Mouse (Mus musculus): Measurements from ENCODE around the gene Cdip1. TPM values are rescaled to one million over a fixed set of nuclear protein-coding genes. Genes with fewer than 3 reads are reported as not detected.
A peak's percentile ranks its signal among the peaks of the same experiment; 100 is the strongest.
"Not testable (repeated sequence)": the region's sequence is repeated elsewhere in the genome, so short reads cannot be mapped to it uniquely, and the experiment has no call there.

Gene Cdip1
- polyA plus RNA-seq, 1 experiment = 263 TPM

- Histone ChIP-seq H3K27me3 (ENCODE audit: control insufficient read depth, insufficient read depth, low read length) (no peaks in the 10 kb centered on the region), H3K27ac (ENCODE audit: insufficient read depth, low read length) (no peak overlapping the region), H3K4me3 (replicated peaks; ENCODE audit: insufficient read depth, low read depth, low read length) (no peak overlapping the region), H3K4me1 (ENCODE audit: control insufficient read depth, insufficient read depth, low read length) (peaks cover 6% of the 10 kb centered on the region; the same call in 1 of the 2 replicates)
- TF ChIP-seq POLR2A (IDR thresholded peaks at IDR 0.05; ENCODE audit: borderline replicate concordance, insufficient read depth, low read length) (no peak), CTCF (IDR thresholded peaks at IDR 0.05; ENCODE audit: borderline replicate concordance, insufficient read depth, low read depth, low read length) (no peak)
- no peak for DNase-seq
- WGBS = 49% methylated on average over 6 of the region's 6 CpGs
Observed at GRCm38 (mm10) chr16:4767012-4767790, 22.9 kb downstream of the Cdip1 start.

GRCm38 (mm10) chr16:4765852-4766251 is 24.2 kb downstream of the Cdip1 start:
- no peak overlapping the region for H3K27ac ChIP-seq (ENCODE audit: insufficient read depth, low read length)
- DNase-seq = no peak
- TF ChIP-seq CTCF (IDR thresholded peaks at IDR 0.05; ENCODE audit: borderline replicate concordance, insufficient read depth, low read depth, low read length) (no peak), POLR2A (IDR thresholded peaks at IDR 0.05; ENCODE audit: borderline replicate concordance, insufficient read depth, low read length) (no peak)
- H3K4me3 ChIP-seq (replicated peaks; ENCODE audit: insufficient read depth, low read depth, low read length) = no peak overlapping the region
- H3K4me1 ChIP-seq (ENCODE audit: control insufficient read depth, insufficient read depth, low read length) = 0 out of 2 replicates have a peak, but pooled peaks cover 2% of the 10 kb centered on the region
- WGBS = 68% methylated on average over 2 of the region's 2 CpGs
- no peaks in the 10 kb centered on the region for H3K27me3 ChIP-seq (ENCODE audit: control insufficient read depth, insufficient read depth, low read length)

GRCm38 (mm10) chr16:4763276-4763675 is 26.8 kb downstream of the Cdip1 start:
- peak in 1 of 2 experiments; percentile 48 for DNase-seq
- Histone ChIP-seq H3K4me1 (ENCODE audit: control insufficient read depth, insufficient read depth, low read length) (0 out of 2 replicates have a peak, but pooled peaks cover under 1% of the 10 kb centered on the region), H3K27me3 (ENCODE audit: control insufficient read depth, insufficient read depth, low read length) (no peaks in the 10 kb centered on the region), H3K27ac (ENCODE audit: insufficient read depth, low read length) (no peak overlapping the region), H3K4me3 (replicated peaks; ENCODE audit: insufficient read depth, low read depth, low read length) (no peak overlapping the region)
- 26% methylated on average over 2 of the region's 2 CpGs for WGBS
- TF ChIP-seq CTCF (IDR thresholded peaks at IDR 0.05; ENCODE audit: borderline replicate concordance, insufficient read depth, low read depth, low read length) (peak; percentile 41; the same call in 1 of the 2 replicates), POLR2A (IDR thresholded peaks at IDR 0.05; ENCODE audit: borderline replicate concordance, insufficient read depth, low read length) (no peak)

- no peak for DNase-seq
- Histone ChIP-seq H3K27ac (ENCODE audit: insufficient read depth, low read length) (no peak overlapping the region), H3K27me3 (ENCODE audit: control insufficient read depth, insufficient read depth, low read length) (no peaks in the 10 kb centered on the region), H3K4me3 (replicated peaks; ENCODE audit: insufficient read depth, low read depth, low read length) (no peak overlapping the region), H3K4me1 (ENCODE audit: control insufficient read depth, insufficient read depth, low read length) (no peaks in the 10 kb centered on the region; the same call in 1 of the 2 replicates)
- TF ChIP-seq CTCF (IDR thresholded peaks at IDR 0.05; ENCODE audit: borderline replicate concordance, insufficient read depth, low read depth, low read length) (no peak), POLR2A (IDR thresholded peaks at IDR 0.05; ENCODE audit: borderline replicate concordance, insufficient read depth, low read length) (no peak)
- WGBS = 88% methylated on average over 4 of the region's 4 CpGs
Observed at GRCm38 (mm10) chr16:4762437-4762836, 27.7 kb downstream of the Cdip1 start.

GRCm38 (mm10) chr16:4756660-4757335 is 33.3 kb downstream of the Cdip1 start:
- 3% methylated on average over 42 of the region's 42 CpGs for WGBS
- DNase-seq; H3K4me1 ChIP-seq (ENCODE audit: control insufficient read depth, insufficient read depth, low read length); H3K27me3 ChIP-seq (ENCODE audit: control insufficient read depth, insufficient read depth, low read length): not testable (repeated sequence)
- Histone ChIP-seq H3K4me3 (replicated peaks; ENCODE audit: insufficient read depth, low read depth, low read length) (peak overlapping the region; percentile 64), H3K27ac (ENCODE audit: insufficient read depth, low read length) (peak overlapping the region; percentile 75; the same call in 1 of the 2 replicates)

GRCm38 (mm10) chr16:4754045-4754444 is 36.0 kb downstream of the Cdip1 start:
- Histone ChIP-seq H3K4me1 (ENCODE audit: control insufficient read depth, insufficient read depth, low read length) (no peaks in the 10 kb centered on the region; the same call in 1 of the 2 replicates), H3K27me3 (ENCODE audit: control insufficient read depth, insufficient read depth, low read length) (no peaks in the 10 kb centered on the region), H3K27ac (ENCODE audit: insufficient read depth, low read length) (no peak overlapping the region), H3K4me3 (replicated peaks; ENCODE audit: insufficient read depth, low read depth, low read length) (no peak overlapping the region)
- DNase-seq = no peak
- TF ChIP-seq POLR2A (IDR thresholded peaks at IDR 0.05; ENCODE audit: borderline replicate concordance, insufficient read depth, low read length) (no peak), CTCF (IDR thresholded peaks at IDR 0.05; ENCODE audit: borderline replicate concordance, insufficient read depth, low read depth, low read length) (no peak)
- WGBS = 89% methylated on average over 3 of the region's 3 CpGs

GRCm38 (mm10) chr16:4752155-4752554 is 37.9 kb downstream of the Cdip1 start:
- Histone ChIP-seq H3K4me3 (replicated peaks; ENCODE audit: insufficient read depth, low read depth, low read length) (no peak overlapping the region), H3K27ac (ENCODE audit: insufficient read depth, low read length) (no peak overlapping the region), H3K4me1 (ENCODE audit: control insufficient read depth, insufficient read depth, low read length) (no peaks in the 10 kb centered on the region), H3K27me3 (ENCODE audit: control insufficient read depth, insufficient read depth, low read length) (no peaks in the 10 kb centered on the region)
- DNase-seq = no peak
- TF ChIP-seq POLR2A (IDR thresholded peaks at IDR 0.05; ENCODE audit: borderline replicate concordance, insufficient read depth, low read length) (no peak), CTCF (IDR thresholded peaks at IDR 0.05; ENCODE audit: borderline replicate concordance, insufficient read depth, low read depth, low read length) (no peak)
- 94% methylated on average over 3 of the region's 3 CpGs for WGBS

- no peak for DNase-seq
- no peaks in the 10 kb centered on the region for H3K4me1 ChIP-seq (ENCODE audit: control insufficient read depth, insufficient read depth, low read length)
- no peaks in the 10 kb centered on the region for H3K27me3 ChIP-seq (ENCODE audit: control insufficient read depth, insufficient read depth, low read length)
- 94% methylated on average over 1 of the region's 1 CpGs for WGBS
- TF ChIP-seq POLR2A (IDR thresholded peaks at IDR 0.05; ENCODE audit: borderline replicate concordance, insufficient read depth, low read length) = no peak
- H3K4me3 ChIP-seq (replicated peaks; ENCODE audit: insufficient read depth, low read depth, low read length) = no peak overlapping the region
- H3K27ac ChIP-seq (ENCODE audit: insufficient read depth, low read length) = no peak overlapping the region
Observed at GRCm38 (mm10) chr16:4742186-4742585, 47.9 kb downstream of the Cdip1 start.
